Mouse (Mus musculus) adrenal gland, adult 2 months (tissue): Measurements from ENCODE around the gene Mmp24. TPM values are rescaled to one million over a fixed set of nuclear protein-coding genes. Genes with fewer than 3 reads are reported as not detected.

Source experiments
- DNase-seq: peaks from one replicate; pipeline ENCODE4 v3.0.0; 2021
- polyA plus RNA-seq: library from polyadenylated mRNA; depleted of rRNA; stranded (reverse); fragments of >200 nt; gene quantifications from 2 replicates; pipeline ENCODE4 v1.2.3, GENCODE M21; 2012
- total RNA-seq, 2 experiments: library from RNA; stranded (reverse); gene quantifications; 2 replicates each; pipeline ENCODE4 v1.2.3; 2021

Gene Mmp24
- total and polyA plus RNA-seq, 3 experiments, result 1.2 to 1.9 (median 1.4) TPM

- peak; percentile 83 for DNase-seq
Measured at GRCm38 (mm10) chr2:155775685-155776263, 632 bp downstream of the Mmp24 start.

- DNase-seq, result no peak
Measured at GRCm38 (mm10) chr2:155776824-155777687, 1.9 kb downstream of the Mmp24 start.

- DNase-seq, result no peak
Measured at GRCm38 (mm10) chr2:155777688-155777985, 2.5 kb downstream of the Mmp24 start.

- no peak for DNase-seq
Measured at GRCm38 (mm10) chr2:155778004-155778403, 2.9 kb downstream of the Mmp24 start.

GRCm38 (mm10) chr2:155779066-155779465 is 3.9 kb downstream of the Mmp24 start:
- no peak for DNase-seq

- no peak for DNase-seq
Measured at GRCm38 (mm10) chr2:155779506-155779905, 4.4 kb downstream of the Mmp24 start.

- no peak for DNase-seq
Measured at GRCm38 (mm10) chr2:155784534-155784933, 9.4 kb downstream of the Mmp24 start.

- DNase-seq, result no peak
Measured at GRCm38 (mm10) chr2:155786905-155787304, 11.8 kb downstream of the Mmp24 start.

- DNase-seq, result no peak
Measured at GRCm38 (mm10) chr2:155787949-155788931, 13.1 kb downstream of the Mmp24 start.

GRCm38 (mm10) chr2:155792899-155793298 is 17.8 kb downstream of the Mmp24 start:
- DNase-seq, result no peak

- DNase-seq, result no peak
Measured at GRCm38 (mm10) chr2:155794674-155795445, 19.7 kb downstream of the Mmp24 start.

- no peak for DNase-seq
Measured at GRCm38 (mm10) chr2:155798613-155799012, 23.5 kb downstream of the Mmp24 start.

GRCm38 (mm10) chr2:155802761-155803160 is 27.6 kb downstream of the Mmp24 start:
- no peak for DNase-seq

GRCm38 (mm10) chr2:155804053-155804452 is 28.9 kb downstream of the Mmp24 start:
- no peak for DNase-seq

GRCm38 (mm10) chr2:155805231-155805924 is 30.2 kb downstream of the Mmp24 start:
- DNase-seq, result peak; percentile 91

GRCm38 (mm10) chr2:155805925-155806255 is 30.7 kb downstream of the Mmp24 start:
- DNase-seq, result no peak

- DNase-seq, result peak; percentile 93
Measured at GRCm38 (mm10) chr2:155806548-155806947, 31.4 kb downstream of the Mmp24 start.

- DNase-seq, result no peak
Measured at GRCm38 (mm10) chr2:155807408-155807807, 32.3 kb downstream of the Mmp24 start.

- DNase-seq, result peak; percentile 86
Measured at GRCm38 (mm10) chr2:155809620-155810019, 34.5 kb downstream of the Mmp24 start.

- peak; percentile 83 for DNase-seq
Measured at GRCm38 (mm10) chr2:155811821-155812396, 36.8 kb downstream of the Mmp24 start.

GRCm38 (mm10) chr2:155812637-155813036 is 37.5 kb downstream of the Mmp24 start:
- DNase-seq, result no peak
